Mouse (Mus musculus) right cerebral cortex, postnatal 36 days (tissue): Measurements from ENCODE around the gene Ppp1r18.

Experiments used
- DNase-seq, 2 experiments: peaks; one replicate each; pipeline ENCODE4 v3.0.0; 2022; ENCODE audit warnings: low spot score in 2 of 2, mixed read lengths in 1 of 2

Gene Ppp1r18

DNA sequence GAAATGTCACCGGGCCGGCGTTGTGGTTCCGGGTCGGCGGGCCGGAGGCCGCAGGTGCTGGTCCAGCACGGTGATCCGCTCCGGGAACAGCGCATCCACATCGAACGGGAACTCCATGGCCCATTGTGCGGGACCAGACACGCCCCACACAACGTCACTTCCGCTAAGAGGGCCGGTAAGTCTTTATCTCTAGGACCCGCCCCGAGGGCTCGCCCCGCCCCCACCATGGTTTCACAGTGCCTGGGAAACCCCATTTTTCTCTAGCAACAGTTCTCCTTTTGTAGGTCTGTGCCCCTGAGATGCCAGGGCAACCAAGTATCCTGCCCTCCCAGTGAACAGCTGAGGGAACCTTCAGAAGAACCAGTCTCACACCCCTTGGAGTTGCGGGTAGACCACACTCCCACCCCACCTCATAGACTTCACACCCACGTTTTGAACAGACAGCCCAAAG, 44.6 kb downstream of the Ppp1r18 start, which contains the start of gene Atat1:
Gene Atat1 (minus strand): TSS at position 157 of the 451 bp plus-strand sequence.
- DNase-seq: peak; percentile 90 to 92

DNA sequence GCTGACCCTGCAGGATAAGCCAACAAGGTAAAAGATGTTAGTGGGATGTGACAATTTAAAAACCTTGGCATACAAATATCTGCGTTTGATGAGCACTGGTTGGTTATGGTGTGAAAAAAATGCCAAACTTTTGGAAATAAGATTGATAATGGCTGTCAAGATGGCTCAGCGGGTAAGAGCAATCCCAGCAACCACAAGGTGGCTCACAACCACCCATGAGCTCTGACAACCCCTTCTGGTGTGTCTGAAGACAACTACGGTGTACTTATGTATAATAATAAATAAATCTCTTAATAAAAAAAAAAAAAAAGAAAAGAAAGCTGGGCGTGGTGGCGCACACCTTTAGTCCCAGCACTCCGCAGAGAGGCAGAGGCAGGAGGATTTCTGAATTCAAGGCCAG, 49.6 kb downstream of the Ppp1r18 start:
- no peak for DNase-seq

DNA sequence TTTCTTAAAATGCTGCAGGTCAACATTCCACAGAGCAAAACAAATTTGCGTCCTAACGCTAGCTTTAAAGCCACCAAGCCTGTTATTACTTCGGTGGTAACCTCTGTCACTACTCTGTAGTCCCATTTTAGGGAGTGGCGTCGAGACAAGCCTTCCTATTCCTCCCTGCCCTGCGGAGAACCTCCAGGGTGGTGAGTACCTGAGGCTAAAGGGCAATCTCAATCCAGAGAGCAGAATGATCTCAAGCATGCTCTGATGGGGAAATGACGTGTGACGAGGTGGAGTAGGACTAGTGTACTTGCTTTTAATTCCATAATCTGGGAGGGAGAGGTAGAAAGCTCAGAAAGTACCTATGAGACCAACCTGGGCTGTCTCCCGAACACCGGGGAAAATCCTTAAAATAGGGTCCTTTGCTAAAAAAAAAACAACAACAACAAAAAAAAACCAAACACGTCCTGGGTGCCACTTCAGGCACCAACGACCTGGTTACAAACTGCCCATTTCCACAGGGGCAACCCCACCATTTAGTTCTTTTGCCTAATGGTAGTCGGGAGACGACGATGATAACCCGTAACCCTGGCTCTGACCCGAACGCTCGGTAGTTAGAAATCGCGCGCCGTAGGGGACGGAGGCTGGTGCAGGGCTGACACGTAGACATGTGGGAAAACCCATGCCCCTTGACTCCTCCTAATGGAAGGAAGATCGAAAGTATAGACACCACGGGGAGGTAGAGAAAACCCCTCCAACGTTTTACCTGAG, 50.3 kb downstream of the Ppp1r18 start:
- no peak for DNase-seq

DNA sequence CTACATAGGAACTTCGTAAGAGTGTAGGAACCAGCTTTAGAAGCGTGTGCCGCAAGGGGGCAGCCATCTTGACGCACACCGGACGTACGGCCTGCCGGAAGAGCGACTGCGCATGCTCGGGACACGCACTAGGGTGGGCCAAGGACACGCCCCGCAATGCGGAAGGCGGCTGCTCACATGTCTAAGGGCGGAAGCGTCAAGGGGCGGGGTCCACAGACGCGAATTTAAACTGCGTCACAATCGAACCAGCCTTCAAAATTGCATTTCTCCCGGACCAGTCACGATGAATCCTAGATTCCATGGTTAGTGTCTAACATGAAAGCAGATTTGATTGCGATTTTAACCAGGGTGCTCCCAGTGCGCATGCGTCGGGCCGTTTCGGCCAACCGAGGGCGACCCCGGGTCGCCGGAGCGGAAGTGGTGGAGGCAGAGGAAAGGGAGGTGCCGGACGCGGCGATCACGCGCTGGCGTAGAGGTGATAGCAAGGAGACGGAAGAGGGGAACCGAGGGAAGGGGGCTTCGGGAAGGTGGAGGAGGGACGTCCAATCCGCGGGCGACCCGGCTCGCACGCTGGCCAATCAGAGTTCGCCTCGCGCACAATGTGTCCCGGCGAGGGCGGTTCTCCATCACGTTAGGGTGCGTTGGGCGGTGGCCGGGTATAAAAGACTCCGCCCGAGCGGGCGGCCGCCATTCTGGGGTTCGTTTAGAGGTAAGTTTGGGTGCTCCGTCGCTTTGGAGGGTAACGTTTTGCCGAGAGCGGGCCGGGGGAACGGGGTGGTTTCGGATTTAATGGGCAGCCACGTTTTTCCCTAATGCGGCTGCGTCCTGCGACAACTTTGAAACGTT, 51.1 kb downstream of the Ppp1r18 start, which contains the start of the genes Mrps18b and Ppp1r10:
Gene Mrps18b (minus strand): TSS at position 93 of the 846 bp plus-strand sequence.
Gene Ppp1r10 (plus strand): TSS at position 138 of the 846 bp plus-strand sequence.
- DNase-seq: peak; percentile 99 to 100

DNA sequence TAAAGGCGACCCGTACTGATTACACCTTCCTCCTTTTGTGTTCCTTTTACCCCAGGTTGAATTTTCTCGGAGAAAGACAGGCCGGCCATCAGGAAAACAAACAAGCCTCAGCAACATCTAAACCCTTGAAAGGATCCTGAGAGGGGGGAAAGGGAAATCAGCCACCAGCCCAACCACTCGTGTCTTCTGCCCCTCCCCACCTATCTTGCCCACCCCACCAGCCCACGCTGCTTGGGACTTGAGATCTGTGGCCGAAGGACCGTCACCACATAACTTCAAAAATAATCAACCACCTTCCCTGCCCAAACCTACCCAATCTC, 51.7 kb downstream of the Ppp1r18 start:
- no peak for DNase-seq

DNA sequence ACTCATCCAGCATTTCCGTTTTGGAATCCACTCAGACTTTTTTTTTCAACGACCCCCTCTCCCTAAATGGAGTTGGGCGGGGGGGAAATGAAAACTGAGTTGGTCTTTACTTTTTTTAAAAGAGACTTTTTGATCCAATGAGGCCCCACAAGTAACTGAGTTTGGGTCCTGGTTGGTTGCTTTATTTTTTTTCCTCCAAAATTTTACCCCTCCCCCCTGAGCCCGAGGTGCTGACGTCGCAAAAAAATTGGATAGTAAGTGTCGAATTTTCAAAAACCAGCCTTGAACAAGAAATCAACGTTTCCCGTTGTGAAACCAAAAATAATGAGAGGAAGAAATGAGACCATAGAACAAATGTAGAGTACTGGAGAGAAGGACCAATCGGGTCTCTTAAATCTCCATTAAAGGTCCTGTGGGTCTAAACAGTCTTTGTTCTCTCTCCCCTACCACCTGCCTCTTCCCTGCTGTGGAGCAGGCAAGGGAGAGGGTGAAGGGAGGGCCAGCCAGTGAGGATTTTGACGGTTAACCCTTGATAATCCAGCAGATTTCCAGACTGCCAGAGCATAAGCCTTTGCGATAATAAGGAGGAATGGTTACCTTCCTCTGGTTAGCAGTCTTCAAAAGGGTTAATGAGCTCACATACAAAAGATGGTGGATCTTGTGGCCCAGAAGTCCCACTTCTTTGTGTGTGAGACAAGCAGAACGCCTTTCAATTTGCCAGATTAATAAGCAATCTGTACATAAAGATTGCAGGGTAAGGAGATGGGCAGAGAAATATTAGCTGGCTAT, 52.3 kb downstream of the Ppp1r18 start:
- DNase-seq: no peak

DNA sequence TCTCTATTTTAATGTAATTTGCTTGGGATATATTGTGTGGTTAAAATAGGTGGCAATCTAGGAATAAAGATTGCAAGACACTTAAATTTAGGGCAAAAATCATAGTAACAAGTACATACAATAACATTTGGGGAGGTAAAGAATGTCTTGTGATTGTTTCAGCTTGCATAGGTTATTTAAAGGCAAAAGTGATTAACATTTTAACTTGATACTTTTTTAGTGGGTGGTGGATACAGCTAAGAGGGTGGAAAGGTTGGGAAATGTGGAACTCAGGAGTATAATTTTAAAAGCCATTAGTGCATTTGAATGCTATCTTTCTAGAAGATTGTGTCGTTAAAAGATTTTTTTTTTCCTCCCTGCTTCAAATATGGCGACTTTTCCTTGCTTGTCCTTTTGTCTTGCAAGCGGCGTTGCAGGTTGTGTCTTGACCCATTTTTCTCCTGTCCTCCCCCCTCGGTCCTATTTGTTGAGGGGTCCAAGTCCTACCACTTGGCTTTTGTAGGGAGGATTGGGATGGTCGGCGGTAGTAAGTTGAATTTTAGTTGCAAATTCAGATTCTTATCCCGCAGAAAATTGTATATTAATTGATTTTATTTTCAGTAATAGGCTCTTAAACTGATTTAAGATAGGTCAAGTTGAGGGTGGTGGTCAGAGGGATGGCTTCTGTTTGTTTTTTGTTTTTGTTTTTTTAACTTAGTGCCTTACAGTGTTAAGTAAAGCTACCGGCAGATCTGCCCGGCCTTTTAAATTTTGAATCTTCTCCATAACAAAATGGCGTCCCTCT, 53.1 kb downstream of the Ppp1r18 start:
- no peak for DNase-seq

DNA sequence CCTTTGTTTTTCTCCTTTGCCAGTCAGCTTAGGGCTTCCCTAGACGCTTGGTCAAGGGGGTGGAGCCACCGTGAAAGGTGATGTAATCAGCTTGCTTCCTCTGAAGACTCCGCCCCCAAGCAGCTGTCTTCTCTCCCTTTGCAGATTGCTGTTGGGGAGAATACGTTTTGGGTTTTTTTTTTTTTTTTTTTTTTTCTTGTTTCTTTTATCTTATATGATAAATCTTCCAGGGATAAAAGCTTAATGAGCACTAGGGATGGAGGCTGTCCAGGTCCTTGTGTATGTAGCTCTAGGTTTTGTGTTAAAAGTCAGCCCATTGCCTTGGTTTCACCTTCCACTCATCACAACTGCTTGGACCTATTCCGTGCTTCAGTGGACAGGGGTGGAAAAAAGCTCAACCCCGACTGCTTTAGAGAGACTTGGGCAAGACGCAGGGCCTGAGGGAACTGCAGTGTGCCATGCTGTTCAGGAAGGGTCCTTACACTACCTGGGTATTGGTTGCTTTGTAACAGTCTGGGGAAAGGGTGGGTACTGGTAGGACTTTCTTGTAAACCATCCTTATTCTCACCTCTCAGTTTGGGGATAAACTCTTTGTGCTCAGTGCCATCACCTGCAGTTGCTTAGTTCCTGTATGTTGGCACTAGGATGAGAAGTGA, 53.8 kb downstream of the Ppp1r18 start:
- DNase-seq: peak; percentile 92 to 95

DNA sequence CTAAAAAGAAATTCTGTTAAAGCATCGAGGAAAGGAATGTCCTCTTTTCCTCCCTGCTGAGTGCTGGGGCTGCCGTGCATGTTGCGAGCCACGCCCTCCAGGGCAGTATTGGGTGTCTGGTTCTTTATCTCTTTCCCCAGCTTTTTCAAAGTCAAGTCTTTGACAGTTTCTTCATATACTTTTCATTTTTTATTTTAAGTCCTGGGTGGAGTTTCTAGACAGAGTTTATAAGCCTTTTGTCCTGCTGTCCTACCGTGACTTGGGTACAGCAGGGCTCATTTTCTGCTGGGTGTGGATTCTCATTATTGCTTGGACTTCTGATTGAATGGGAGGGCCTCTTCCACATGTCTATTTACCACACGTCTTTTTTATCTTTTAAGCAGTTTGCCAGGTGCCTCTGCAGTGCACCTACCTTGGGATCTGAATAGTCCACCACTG, 54.5 kb downstream of the Ppp1r18 start:
- DNase-seq: no peak

DNA sequence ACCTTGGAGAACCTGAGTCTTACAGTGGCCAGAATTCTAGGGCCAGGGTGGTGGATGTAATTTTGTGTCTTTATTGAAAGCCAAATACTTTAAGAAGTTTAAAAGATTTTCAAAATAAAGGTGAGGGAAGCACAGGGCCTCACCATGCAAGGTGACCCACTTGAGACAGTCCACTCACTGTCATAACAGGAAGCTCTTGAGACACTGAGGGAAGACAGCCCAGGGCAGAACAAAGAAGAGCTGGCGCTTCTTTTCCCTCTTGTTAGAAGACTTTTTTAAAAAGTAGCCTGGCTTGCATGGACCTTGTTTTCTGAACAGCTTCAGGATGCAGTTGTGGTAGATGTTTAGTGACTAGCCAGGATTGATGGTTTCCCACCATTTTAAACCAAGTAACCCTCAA, 55.0 kb downstream of the Ppp1r18 start:
- DNase-seq: no peak

DNA sequence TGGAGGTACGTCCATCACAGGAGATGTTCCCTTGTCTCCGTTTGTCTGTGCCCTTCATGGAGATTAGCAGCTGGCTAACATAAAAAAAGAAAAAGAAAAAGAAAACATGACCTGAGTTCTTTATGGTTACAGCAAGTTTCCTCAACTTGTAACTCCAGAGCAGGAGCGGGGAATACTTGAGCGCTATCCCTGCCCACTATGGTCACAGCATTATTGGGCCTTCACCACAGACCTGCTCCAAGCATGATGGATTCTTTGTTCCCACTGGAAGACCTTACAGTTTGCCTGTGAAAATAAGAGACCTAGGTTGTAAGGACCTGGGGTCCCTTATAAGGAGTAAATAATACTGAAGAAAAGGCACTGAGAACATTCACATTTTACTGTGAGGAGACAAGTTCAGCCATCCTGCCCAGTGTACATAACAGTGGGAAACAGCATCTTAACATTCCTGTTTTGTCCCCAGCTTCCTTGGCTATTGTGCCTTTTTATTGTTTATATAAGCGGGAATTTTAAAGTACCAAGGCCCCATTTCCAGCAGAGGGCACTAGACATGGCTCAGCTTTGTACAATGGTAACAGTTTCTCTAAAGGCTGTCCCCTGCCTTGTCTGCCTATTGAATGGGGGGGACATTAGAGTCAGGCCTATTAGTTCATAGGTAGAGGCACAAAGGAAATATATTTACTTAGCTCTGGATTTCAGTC, 55.6 kb downstream of the Ppp1r18 start:
- peak in 1 of 2 experiments; percentile 32 for DNase-seq

DNA sequence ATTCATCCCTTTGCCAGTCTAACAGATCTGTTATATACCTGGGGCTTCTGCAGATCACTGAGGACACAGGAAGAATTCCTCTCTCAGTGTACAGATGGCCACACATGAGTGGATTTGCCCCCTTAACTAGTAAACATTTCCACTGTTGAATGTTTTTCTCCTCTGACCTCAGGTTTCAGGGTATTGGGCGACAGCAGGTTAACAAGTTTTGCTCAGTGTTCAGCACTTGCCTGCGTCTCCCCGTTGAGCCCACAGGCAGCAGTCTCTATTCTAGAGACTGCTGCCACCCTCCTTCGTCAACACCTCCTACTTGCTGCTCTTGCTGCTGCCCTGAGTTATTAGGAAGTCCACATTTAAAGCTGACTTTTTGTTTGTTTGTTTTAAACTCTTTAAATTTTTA, 56.3 kb downstream of the Ppp1r18 start:
- DNase-seq: no peak

DNA sequence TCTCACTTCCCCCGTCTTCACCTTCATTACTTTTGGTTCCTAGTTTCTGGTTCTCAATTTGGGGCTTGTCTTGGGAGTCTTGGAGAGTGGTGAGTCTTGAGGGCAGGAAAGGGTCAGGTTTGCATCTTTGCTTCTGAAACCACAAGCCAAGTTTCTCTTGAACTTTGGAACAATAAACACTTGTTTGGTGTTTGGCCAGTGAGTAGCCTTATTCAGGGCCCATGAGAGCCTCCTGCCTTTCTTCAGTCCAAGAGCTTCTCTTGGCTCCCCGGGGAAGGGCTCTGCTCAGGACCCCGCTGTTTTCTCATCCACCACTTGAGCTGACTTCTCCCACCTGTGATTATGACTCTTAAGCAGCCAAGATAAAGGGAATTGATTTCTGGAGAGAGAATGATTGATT, 57.2 kb downstream of the Ppp1r18 start:
- DNase-seq: peak in 1 of 2 experiments; percentile 1

DNA sequence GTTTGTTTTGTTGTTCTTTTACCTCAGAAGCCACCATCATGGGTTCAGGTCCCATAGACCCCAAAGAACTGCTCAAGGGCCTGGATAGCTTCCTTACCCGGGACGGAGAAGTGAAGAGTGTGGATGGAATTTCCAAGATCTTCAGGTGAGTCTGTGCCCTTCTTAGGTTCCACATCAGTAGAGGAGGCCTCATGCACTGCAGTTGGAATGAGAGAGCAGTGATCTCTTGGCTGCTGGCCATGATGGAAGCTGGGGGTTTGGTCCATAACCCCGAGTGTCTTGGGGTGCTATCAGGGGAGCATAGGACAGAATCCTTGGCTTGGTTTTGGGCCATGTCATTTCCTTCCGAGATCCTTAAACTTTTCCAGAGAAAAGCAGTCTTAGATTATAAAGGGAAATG, 57.9 kb downstream of the Ppp1r18 start:
- peak in 1 of 2 experiments; percentile 0 for DNase-seq
